Mouse (Mus musculus): ENCODE results near the gene Asxl2.
"Not testable (repeated sequence)": the region's sequence is repeated elsewhere in the genome, so short reads cannot be mapped to it uniquely, and the experiment has no call there.

Gene Asxl2

GRCm38 (mm10) chr12:3426530-3427034 lies at the start of gene Asxl2:
Asxl2 (plus strand) TSS chr12:3426857.
- DNase-seq (ENCODE audit: low spot score in 2 of 2), result peak; percentile 99

- DNase-seq (ENCODE audit: low spot score in 2 of 2), result no peak
Observed at GRCm38 (mm10) chr12:3377190-3377589, 49.5 kb upstream of the Asxl2 start.

GRCm38 (mm10) chr12:3377755-3378154 lies 48.9 kb upstream of the Asxl2 start:
- no peak for DNase-seq (ENCODE audit: low spot score in 2 of 2)

DNA sequence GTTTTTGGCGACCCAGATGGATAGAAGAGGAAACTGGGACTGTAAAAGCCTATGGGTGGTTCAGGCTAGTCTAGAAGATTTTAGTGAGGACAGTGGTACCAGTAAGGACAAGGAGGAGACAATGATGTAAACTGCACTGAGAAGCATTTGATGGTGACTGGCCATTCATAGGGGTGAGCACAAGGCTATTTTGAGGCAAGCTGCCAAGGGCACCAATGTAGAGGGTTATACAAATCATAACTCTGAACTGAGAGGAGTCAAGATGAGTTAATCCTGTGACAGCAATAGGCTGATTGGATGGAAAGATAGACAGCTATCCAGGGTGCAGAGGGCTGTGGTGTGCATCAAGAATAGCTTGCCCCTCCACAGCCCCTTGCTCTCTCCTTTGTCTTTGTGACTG lies 41.8 kb upstream of the Asxl2 start:
- no peak for DNase-seq (ENCODE audit: low spot score in 2 of 2)

DNA sequence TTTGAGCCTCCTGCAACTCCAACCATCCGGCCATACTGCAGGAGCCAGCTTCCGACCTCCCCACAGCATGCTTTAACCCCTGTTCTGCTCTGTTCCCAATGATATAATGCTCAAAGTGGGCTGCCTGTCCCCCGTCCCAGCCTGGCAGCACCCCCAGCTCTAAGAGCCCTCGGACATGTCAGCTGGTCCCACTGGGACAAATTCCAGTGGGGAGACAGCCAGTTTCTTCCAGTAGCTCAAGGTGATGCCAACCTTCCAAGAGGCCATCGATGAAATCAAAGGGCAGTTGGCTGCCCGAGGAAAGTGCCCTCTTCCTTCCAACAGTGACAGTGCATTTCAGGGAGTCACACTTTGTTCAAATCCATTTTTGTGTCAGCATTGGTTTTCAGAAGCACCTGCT lies 41.4 kb upstream of the Asxl2 start:
- DNase-seq (ENCODE audit: low spot score in 2 of 2), result no peak

DNA sequence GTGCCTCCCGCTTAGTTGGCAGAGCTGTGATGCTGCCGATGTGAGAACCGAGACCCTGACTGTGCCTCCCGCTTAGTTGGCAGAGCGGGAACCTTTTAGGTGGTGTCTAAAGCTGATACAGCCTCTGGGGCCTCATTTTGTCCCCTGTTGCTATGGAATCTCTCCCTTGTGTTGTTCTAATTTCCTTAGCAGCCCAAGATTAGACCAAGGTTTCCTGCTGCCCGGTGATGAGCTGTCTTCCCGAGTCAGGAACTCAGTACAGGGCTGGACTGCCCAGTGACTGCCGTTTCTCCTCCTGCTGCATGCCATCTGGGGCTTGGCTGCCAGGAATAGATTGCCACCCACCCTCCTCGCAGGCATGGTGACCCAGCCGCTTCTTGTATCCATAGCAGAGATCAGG lies 40.7 kb upstream of the Asxl2 start:
- no peak for DNase-seq (ENCODE audit: low spot score in 2 of 2)

- no peak for DNase-seq (ENCODE audit: low spot score in 2 of 2)
Observed at GRCm38 (mm10) chr12:3387891-3388290, 38.8 kb upstream of the Asxl2 start.

GRCm38 (mm10) chr12:3389394-3389793 lies 37.3 kb upstream of the Asxl2 start:
- DNase-seq (ENCODE audit: low spot score in 2 of 2), result no peak

GRCm38 (mm10) chr12:3390071-3390470 lies 36.6 kb upstream of the Asxl2 start:
- DNase-seq (ENCODE audit: low spot score in 2 of 2), result no peak

GRCm38 (mm10) chr12:3390577-3391262 lies 35.9 kb upstream of the Asxl2 start:
- DNase-seq (ENCODE audit: low spot score in 2 of 2), result peak; percentile 68 to 74

DNA sequence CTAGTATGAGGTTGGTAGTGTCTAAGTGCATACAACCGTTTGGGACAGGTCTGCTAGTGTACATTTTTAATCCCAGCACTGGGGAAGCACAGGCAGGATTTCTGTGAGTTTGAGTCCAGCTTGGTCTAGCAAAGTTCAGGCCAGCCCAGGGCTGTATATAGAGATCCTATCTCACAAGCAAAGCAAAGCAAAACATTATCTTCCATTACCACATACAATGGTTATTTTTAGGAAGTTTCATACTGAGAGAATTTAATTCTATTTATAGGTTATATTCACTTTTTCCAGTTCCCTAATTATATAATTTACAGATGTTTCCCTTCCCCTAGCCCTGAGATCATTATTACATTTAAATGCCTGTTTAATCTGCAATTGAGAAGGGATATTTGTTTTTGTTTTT lies 35.4 kb upstream of the Asxl2 start:
- no peak for DNase-seq (ENCODE audit: low spot score in 2 of 2)

DNA sequence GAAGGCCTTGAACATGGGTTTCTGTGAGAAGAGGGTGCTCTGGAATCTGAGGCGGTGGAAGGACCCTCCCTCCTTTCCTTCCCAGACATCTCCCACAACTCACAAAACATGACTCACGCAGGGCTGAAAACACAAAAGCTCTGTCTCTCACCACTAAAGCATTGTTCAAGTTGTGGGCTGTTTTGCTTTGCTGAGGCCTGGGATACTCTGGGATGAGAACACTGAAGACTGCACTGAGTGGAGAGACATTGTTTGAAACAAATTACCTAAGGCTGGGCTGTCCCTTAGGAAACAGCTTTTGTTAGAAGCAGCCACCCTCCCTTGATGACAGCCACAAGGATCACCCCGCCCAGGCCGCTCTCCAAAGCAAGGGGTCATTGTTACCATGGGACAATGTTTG lies 33.5 kb upstream of the Asxl2 start:
- DNase-seq (ENCODE audit: low spot score in 2 of 2), result no peak

- DNase-seq (ENCODE audit: low spot score in 2 of 2), result no peak
Observed at GRCm38 (mm10) chr12:3396931-3397330, 29.7 kb upstream of the Asxl2 start.

DNA sequence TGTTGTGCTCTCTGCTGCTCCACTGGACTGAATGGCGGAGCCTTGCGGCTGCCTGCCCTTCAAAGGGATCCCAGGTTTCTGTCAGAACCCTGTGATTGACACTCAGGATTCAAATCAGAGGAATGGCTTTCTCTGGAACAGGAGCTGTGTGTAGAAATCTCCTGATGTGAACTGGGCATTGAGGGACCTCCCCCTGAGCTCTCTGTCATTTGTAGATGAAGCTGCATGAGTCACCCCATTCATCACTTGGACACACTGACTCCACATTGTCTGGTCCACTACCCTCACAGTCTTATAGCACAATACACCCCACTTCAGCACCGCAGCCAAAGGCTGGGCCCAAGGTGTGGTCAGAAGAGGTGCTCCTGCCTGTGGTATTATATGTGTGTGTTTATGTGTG lies 21.0 kb upstream of the Asxl2 start:
- DNase-seq (ENCODE audit: low spot score in 2 of 2), result not testable (repeated sequence)

GRCm38 (mm10) chr12:3406585-3406984 lies 20.1 kb upstream of the Asxl2 start:
- no peak for DNase-seq (ENCODE audit: low spot score in 2 of 2)

DNA sequence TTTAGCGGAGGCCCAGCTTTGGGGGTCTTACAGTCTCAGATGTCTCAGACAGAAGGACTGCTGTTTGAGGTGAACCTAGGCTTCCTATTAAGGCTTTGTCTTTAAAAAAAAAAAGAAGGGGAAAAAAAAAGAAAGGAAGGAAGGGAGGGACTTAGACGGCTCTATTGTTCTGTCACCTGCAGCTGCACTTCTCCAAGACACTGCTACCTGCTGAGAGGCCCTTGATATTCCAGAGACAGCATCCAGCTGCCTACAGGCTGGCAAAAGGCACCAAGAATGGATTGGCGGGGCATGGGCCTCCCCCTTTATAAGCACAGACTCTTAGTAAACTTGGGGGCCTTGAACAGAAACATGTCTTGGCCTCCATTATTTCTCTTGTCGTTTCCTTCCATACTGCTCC lies 11.7 kb upstream of the Asxl2 start:
- DNase-seq (ENCODE audit: low spot score in 2 of 2), result no peak

DNA sequence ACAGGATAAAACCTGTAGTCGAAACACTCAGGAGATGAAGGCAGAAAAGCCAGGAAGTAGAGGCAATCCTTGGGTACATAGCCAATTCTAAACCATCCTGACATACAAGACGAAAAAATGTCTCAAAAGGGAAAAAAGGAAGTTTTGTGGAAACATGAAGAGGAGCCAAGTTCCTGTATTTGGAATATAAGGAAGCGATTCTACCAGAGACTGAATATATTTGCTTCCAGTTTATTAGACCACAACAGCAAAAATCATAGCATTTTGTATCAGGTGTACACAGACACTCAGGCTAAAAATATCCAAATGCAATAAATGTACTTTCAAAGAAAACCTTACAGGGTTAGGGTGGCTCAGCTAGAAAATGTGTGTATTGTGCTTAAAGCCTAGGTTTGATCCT lies 7.9 kb upstream of the Asxl2 start:
- DNase-seq (ENCODE audit: low spot score in 2 of 2), result no peak

DNA sequence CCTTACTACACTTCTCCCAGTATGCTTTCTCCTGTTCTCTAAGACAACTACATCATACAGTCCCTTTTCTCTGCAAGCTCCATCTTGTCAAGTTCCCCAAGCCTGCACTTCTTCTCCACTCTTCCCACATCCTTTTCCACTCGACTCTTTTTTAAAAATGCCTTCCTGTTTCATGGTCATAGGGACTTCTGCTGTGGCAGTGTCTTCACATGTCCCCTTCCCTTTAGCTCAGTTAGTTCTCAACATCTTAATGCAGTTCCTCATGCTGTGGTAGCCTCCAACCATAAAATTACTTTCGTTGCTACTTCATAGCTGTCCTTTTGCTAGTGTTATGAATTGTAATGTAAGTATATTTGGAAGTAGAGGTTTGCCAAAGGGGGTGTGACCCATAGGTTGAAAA lies 6.1 kb upstream of the Asxl2 start:
- no peak for DNase-seq (ENCODE audit: low spot score in 2 of 2)

- no peak for DNase-seq (ENCODE audit: low spot score in 2 of 2)
Observed at GRCm38 (mm10) chr12:3422786-3423185, 3.9 kb upstream of the Asxl2 start.

DNA sequence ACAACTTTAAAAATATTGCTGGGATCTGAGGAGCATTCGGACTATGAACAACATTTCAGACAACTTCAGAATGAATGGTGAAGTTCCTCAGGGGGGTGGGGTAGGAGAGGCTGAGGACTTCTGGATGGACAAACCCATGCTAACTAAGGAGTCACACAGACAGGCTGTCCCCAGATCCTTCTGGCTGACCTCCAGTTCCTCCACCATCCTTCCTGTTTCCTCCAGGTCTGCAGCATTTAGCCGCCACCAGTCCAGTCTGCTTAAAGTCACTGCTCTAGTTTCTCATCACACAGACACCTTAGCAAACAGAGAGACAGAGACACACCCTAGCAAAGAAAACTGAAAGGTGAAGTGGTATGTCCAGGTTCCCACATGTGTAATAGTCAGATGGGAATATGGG lies 2.5 kb upstream of the Asxl2 start:
- no peak for DNase-seq (ENCODE audit: low spot score in 2 of 2)

DNA sequence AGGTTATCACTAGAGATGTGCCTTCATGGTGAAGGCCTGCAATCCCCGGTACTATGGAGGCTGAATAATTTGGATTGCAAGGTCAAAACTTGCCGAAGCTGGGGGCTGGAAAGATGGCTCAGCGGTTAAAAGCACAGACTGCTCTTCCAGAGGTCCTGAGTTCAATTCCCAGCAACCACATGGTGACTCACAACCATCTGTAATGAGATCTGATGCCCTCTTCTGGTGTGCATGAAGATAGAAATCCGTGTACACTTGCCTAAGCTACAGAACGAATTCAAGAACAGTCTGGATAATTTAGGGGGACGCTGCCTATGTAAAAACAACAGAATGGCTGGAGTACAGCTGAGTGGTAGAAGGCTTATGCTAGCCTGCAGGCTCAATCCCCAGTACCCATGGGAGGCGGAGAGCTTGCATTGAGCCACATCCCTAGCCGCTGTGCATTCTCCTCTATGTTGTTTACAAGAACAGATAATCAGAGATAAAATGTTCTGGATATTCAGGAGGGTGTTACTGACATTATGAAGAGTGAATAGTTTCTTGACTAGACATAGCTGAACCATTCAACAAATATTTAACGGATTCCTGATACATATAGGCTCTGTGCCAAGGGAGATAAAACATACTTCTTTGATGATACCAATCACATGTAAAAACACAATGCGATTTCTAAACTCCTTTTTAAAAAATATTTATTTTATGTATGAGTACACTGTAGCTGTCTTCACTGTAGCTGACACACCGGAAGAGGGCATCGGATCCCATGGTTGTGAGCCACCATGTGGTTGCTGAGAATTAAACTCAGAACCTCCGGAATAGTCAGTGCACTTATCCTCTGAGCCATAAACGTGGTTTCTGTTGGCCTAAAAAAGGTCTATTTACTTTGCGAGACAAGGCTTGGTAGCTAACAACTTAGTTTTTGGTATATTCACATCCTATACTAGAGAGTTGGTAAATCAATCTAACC lies 999 bp upstream of the Asxl2 start:
- DNase-seq (ENCODE audit: low spot score in 2 of 2), result no peak

DNA sequence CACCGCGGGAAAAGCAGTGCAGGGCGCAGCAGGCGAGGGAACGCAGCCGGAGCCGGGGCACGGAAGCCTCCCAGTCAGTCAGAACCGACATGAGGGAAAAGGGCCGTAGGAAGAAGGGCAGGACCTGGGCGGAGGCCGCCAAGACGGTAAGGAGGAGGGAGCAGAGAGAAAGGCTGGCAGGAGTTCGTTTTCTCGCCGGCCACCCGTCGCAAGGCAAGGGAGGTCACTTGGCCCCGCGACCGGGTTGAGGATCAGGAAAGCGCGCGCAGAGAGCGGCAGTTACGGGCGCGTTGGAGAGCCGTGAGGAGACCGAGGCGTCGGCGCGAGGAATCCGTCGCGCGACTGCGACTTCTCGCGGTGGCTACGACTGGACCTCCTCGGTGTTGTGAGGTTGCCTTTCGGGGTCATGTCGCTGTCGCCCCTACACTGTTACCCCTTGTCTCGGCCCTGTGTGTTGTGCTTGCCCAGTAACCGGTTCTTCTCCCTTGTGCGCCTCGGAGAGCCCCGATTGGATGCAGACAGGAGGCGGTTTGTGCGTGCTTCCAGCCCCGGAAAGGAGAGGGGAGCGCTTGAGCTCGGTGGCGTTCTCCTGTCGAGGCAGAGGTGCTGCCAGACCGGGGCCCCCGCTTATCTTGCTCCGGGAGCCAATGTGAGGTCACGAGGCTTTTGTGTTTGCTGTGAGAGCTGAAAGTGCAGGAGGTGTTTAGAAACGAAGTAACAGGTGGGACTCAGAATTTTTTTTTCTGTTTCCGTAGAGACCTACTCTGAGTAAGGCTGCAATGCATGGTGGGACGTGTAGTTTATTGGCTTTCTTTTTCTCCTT lies 621 bp downstream of the Asxl2 start:
- DNase-seq (ENCODE audit: low spot score in 2 of 2), result peak; percentile 65 to 67

All from right cerebral cortex, postnatal 36 days (tissue).